ENCODE assay signal across 9 mouse cellular contexts in the genomic region with DNA sequence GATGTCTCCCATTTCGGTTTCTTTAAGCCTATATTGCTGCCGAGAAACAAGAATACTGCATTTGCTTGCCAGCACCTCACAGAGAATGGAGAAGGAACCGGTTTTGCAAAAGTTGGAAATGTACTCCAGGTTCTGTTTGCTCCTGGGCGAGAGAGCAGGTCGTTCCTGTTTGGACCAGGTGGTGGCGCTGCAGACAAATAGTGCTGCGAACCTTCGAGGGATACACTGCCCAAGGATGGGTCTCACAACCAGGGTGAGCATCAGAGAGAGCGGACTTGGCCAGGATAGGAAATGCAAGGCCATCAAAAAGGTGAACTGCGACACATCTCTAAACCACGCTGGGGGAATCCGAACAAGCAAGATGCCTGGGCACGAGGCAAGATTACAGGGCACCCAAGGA. TPM values are rescaled to one million over a fixed set of nuclear protein-coding genes. Genes with fewer than 3 reads are reported as not detected.
A peak's percentile ranks its signal among the peaks of the same experiment; 100 is the strongest.
DNase-seq lines count a peak whose midpoint lies in the region; ATAC-seq and TF ChIP-seq lines count a peak whose summit lies in the region.
"Had no signal": no experiment of that assay in that cellular context is flagged by ENCODE, and none has a peak within 500 bp of the region (broad histone marks: within the 10 kb centered on the region; RNA-seq: fewer than 3 reads in every experiment).

No protein-coding gene starts in this region.

- peak; percentile 91 for TF ChIP-seq CTCF in forebrain, postnatal 0 days (IDR thresholded peaks at IDR 0.05; ENCODE audit: low read depth)

- H3K9me3 ChIP-seq in forebrain, postnatal 0 days (ENCODE audit: low read length): no peaks in the 10 kb centered on the region

- no peak overlapping the region for H3K27ac ChIP-seq in forebrain, postnatal 0 days (ENCODE audit: low read depth, low read length)

- no peaks in the 10 kb centered on the region for H3K36me3 ChIP-seq in forebrain, postnatal 0 days (ENCODE audit: insufficient read depth)

- no peaks in the 10 kb centered on the region for H3K27me3 ChIP-seq in forebrain, postnatal 0 days (ENCODE audit: insufficient read depth, low read length)

- peak; percentile 68 for ATAC-seq in forebrain, postnatal 0 days
- ATAC-seq in megakaryocyte, adult 5-6 weeks (ENCODE audit: poor library complexity, severe bottlenecking): peak; percentile 89
- ATAC-seq in erythroid progenitor cell, adult 5-6 weeks (replicated peaks; ENCODE audit: low FRiP score, poor library complexity, severe bottlenecking): no peak

- peak; percentile 81 for DNase-seq in NIH3T3 (ENCODE audit: low read depth)
- peak; percentile 54 for DNase-seq in cerebellum, adult 11-12 months
- DNase-seq in forebrain, postnatal 0 days: peak; percentile 87
- peak; percentile 60 for DNase-seq in hindlimb bud, embryonic 11.5 days (ENCODE audit: extremely low spot score, low read depth, low spot score)
- peak; percentile 36 for DNase-seq in left cerebral cortex, adult 11 months (ENCODE audit: low spot score)
- peak; percentile 26 for DNase-seq in skeletal muscle tissue, adult 2 months (ENCODE audit: low read depth, low spot score)

- H3K4me3 ChIP-seq in forebrain, postnatal 0 days (ENCODE audit: low read depth, low read length): no peak overlapping the region
- H3K4me3 ChIP-seq: myocyte had no signal

- 17% methylated on average over 13 of the region's 13 CpGs for WGBS in forebrain, postnatal 0 days

- no peak overlapping the region for H3K9ac ChIP-seq in forebrain, postnatal 0 days

- no peak overlapping the region for H3K4me2 ChIP-seq in forebrain, postnatal 0 days (ENCODE audit: low read depth)

- H3K4me1 ChIP-seq in forebrain, postnatal 0 days (ENCODE audit: insufficient read depth): peaks cover 3% of the 10 kb centered on the region; the same call in 1 of the 2 replicates

RNA-seq across cellular contexts. Expression of gene Ets2, which starts 54.0 kb away (rescaled TPM):
- total RNA-seq in forebrain, postnatal 0 days (2014; rRNA removed): 21.3 and 27.4 TPM in 2 replicates
- polyA plus RNA-seq in forebrain, postnatal 0 days (2015; fragmentation: Nextera tagmentation; extraction: Ambion mirVana): 15.5 and 18.2 TPM in 2 replicates
- total RNA-seq in megakaryocyte, adult 5-6 weeks (2015): 7.6 and 8.7 TPM in 2 replicates
- 5.9 TPM in 2 replicates for total RNA-seq in megakaryocyte, adult 5-6 weeks (2017)
- 8.6 and 10.5 TPM in 2 replicates for total RNA-seq in erythroid progenitor cell, adult 5-6 weeks (2015; ENCODE audit: low replicate concordance)
- total RNA-seq in erythroid progenitor cell, adult 5-6 weeks (2017; ENCODE audit: low replicate concordance): 1.7 and 3.8 TPM in 2 replicates

Comparison
In these comparisons a context has a peak if more than half of its experiments do, and no peak if none do; other contexts are left out.
1. DNase-seq: peak in every context shown above with its lines; median percentile 87 in forebrain, postnatal 0 days; 81 in NIH3T3; 60 in hindlimb bud, embryonic 11.5 days; 54 in cerebellum, adult 11-12 months; 36 in left cerebral cortex, adult 11 months; 26 in skeletal muscle tissue, adult 2 months.